Mouse (Mus musculus) intestine, embryonic 16.5 days (tissue): Measurements from ENCODE around the gene Nr4a1. TPM values are rescaled to one million over a fixed set of nuclear protein-coding genes. Genes with fewer than 3 reads are reported as not detected.
A peak's percentile ranks its signal among the peaks of the same experiment; 100 is the strongest.

Experiments
- ATAC-seq: fragments of 200-750 bp; cut with Nextera tagmentation; 2 replicates; pipeline ENCODE4 v1.8.0; 2017; ENCODE audit warnings: moderate TSS enrichment, moderate library complexity
- H3K27ac ChIP-seq: fragments of 300-500 bp; sonication (generic); 2 replicates; pipeline ENCODE4 v1.5.1; 2014; ENCODE audit warnings: mild to moderate bottlenecking, low read length
- H3K27me3 ChIP-seq: fragments of 300-500 bp; sonication (generic); replicated peaks from 2 replicates; pipeline ENCODE4 v1.6.1; 2014; ENCODE audit warnings: low read length, control low read depth, mixed read lengths; ENCODE audit not compliant: control insufficient read depth, insufficient read depth
- H3K36me3 ChIP-seq: fragments of 300-500 bp; sonication (generic); 2 replicates; pipeline ENCODE4 v1.6.1; 2014; ENCODE audit warnings: low read length, control low read depth; ENCODE audit not compliant: control insufficient read depth, insufficient read depth
- H3K4me1 ChIP-seq: fragments of 300-500 bp; sonication (generic); 2 replicates; pipeline ENCODE4 v1.6.1; 2014; ENCODE audit warnings: low read length, control low read depth, mixed read lengths; ENCODE audit not compliant: control insufficient read depth, insufficient read depth
- H3K4me2 ChIP-seq: fragments of 300-500 bp; sonication (generic); 2 replicates; pipeline ENCODE4 v1.6.1; 2014; ENCODE audit warnings: low read depth, low read length, control low read depth
- H3K4me3 ChIP-seq: fragments of 300-500 bp; sonication (generic); 2 replicates; pipeline ENCODE4 v1.5.1; 2014; ENCODE audit warnings: mild to moderate bottlenecking, low read length
- H3K9ac ChIP-seq: fragments of 300-500 bp; sonication (generic); 2 replicates; pipeline ENCODE4 v1.6.1; 2014; ENCODE audit warnings: low read depth, low read length
- H3K9me3 ChIP-seq: fragments of 300-500 bp; sonication (generic); 2 replicates; pipeline ENCODE4 v1.6.1; 2016; ENCODE audit warnings: low read length, control low read depth; ENCODE audit not compliant: control insufficient read depth
- WGBS: fragments of 180-500 bp; shearing (Covaris S2); extraction: QIAGEN DNeasy Blood & Tissue Kit; methylation state at CpG from one replicate; pipeline ENCODE4 v1.1.7; 2014; 5-methylcytosine and 5-hydroxymethylcytosine counted together
- polyA plus RNA-seq: library from polyadenylated mRNA; unstranded; fragments of >200 nt; fragmentation: Nextera tagmentation; extraction: Ambion mirVana; gene quantifications from 2 replicates; pipeline ENCODE4 v1.2.1, GENCODE M21; 2015

Gene Nr4a1
- polyA plus RNA-seq, 1 experiment from 2014 or later: 10.0 TPM

DNA sequence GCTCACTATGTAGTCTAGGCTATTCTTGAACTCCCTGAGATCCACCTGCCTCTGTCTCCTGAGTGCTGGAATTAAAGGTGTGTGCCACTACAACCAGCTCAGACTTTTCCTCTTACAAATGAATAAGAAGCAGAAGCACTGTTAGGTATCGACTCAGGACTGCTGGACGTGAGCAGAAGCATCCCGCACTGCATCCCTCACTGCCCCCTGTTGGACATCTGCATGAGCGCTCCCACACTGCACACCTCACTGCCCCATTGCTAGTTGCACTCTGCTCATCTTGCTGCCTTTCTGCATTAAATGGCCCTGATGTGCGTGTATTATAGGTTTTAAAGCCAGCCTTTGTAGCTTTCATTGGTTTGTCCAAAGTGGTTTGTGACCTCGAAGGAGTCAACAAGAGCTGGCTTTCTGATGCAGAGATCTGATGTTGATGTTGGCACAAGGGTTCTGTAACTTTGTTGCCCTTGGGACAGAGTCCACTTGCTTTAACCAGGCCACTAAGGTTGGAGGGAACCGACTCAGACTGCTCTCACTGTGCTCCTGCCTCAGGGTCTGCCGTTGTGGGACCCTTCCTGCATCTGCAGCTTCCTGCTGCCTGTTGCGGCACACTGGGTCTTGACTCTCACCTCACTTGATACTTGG, 32.2 kb downstream of the Nr4a1 start:
- Histone ChIP-seq H3K4me3 (no peak overlapping the region), H3K27me3 (no peaks in the 10 kb centered on the region), H3K27ac (no peak overlapping the region), H3K9me3 (no peaks in the 10 kb centered on the region), H3K9ac (no peak overlapping the region), H3K36me3 (peaks cover 16% of the 10 kb centered on the region), H3K4me1 (peaks cover 8% of the 10 kb centered on the region), H3K4me2 (no peak overlapping the region)
- WGBS: 64% methylated on average over 9 of the region's 9 CpGs
- ATAC-seq: no peak

DNA sequence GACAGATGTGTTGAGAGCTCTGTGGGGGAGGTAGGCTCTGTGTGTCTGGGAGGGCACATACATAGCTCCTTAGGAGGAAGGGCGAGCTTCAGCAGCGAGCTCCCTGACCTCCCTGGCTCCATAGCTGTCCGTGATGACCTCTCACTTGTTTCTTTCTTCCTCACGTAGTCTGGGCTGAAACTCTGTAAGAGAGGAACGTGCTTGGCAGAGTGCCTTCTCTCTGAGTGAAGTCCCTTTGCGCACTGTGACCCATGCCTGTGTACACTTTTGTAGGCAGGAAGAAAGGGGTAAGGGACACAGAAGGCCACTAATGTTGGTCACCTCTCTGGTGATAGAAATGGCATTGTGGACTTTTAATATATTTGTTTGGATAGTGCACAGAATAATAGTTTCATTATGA, 33.3 kb downstream of the Nr4a1 start:
- H3K27me3 ChIP-seq: no peaks in the 10 kb centered on the region
- H3K4me1 ChIP-seq: peaks cover 8% of the 10 kb centered on the region
- no peak overlapping the region for H3K27ac ChIP-seq
- no peak for ATAC-seq
- H3K9me3 ChIP-seq: no peaks in the 10 kb centered on the region
- no peak overlapping the region for H3K4me3 ChIP-seq
- WGBS: 81% methylated on average over 6 of the region's 6 CpGs
- H3K36me3 ChIP-seq: peaks cover 16% of the 10 kb centered on the region
- H3K9ac ChIP-seq: no peak overlapping the region
- no peak overlapping the region for H3K4me2 ChIP-seq

DNA sequence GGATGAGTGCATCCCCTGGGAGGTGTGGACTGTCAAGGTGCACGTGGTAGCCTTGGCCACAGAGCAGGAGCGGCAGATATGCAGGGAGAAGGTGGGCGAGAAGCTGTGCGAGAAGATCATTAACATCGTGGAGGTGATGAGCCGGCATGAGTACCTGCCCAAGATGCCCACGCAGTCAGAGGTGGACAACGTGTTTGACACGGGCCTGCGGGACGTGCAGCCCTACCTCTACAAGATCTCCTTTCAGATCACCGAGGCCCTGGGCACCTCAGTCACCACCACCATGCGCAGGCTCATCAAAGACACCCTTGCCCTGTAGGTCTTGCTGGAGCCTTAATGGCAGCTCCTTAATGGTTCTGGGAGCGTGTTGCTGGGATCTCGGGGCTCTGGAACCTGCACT, 36.3 kb downstream of the Nr4a1 start:
- no peaks in the 10 kb centered on the region for H3K27me3 ChIP-seq
- peaks cover 16% of the 10 kb centered on the region for H3K36me3 ChIP-seq
- H3K9ac ChIP-seq: no peak overlapping the region
- 92% methylated on average over 15 of the region's 15 CpGs for WGBS
- no peaks in the 10 kb centered on the region for H3K9me3 ChIP-seq
- no peak overlapping the region for H3K4me3 ChIP-seq
- H3K27ac ChIP-seq: no peak overlapping the region
- ATAC-seq: no peak
- H3K4me2 ChIP-seq: no peak overlapping the region
- peaks cover 7% of the 10 kb centered on the region; the same call in 1 of the 2 replicates for H3K4me1 ChIP-seq

DNA sequence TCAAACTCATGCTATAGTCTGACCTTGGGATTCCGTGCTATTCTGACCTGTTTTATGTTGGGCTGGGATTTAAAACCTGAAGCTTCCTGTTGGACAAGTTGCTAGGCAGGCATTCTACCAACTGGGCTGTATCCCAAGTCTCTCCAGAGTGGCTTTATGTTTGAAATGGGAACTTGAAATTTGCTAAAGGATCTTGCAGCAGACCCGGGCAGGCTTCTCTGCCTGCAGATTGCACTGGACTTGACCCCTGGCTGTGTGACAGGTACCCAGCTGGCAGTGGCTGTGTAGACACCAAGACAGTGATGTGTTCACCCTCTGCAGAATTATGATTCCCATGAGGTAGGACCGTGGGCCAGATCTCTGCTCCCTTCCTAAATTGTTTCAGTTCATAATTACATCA, 37.9 kb downstream of the Nr4a1 start:
- no peak overlapping the region for H3K27ac ChIP-seq
- peaks cover 14% of the 10 kb centered on the region for H3K36me3 ChIP-seq
- H3K4me3 ChIP-seq: no peak overlapping the region
- ATAC-seq: no peak
- no peaks in the 10 kb centered on the region for H3K9me3 ChIP-seq
- 79% methylated on average over 3 of the region's 3 CpGs for WGBS
- 0 out of 2 replicates have a peak, but pooled peaks cover 6% of the 10 kb centered on the region for H3K4me1 ChIP-seq
- H3K4me2 ChIP-seq: no peak overlapping the region
- H3K9ac ChIP-seq: no peak overlapping the region
- H3K27me3 ChIP-seq: no peaks in the 10 kb centered on the region

DNA sequence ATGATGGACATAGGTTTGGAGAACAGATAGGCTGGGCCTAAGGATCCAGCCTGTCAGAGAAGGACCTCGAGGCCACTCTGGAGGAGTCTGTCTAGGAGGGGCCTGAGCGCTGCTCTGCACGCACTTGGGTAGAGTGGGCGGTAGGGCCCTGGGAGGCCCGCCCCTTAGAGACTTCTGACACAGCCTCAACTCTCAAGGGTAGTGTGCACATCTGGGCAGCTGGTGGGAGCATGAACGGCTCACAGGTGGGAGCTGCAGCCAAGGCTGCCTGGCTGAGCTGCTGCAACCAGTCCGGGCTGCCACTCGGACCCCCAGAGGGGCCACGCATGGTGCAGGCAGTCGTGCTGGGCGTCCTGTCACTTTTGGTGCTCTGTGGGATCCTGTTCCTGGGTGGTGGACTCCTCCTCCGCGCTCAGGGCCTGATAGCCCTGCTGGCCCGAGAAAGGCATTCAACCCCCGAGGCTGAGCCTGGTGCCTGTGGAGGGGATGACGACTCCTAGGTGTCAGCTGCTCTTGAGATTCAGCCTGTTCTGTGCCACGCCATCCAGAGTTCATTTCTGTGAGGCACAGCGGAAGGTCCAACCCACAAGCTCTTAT, 39.1 kb downstream of the Nr4a1 start, which contains the start of gene 6030408B16Rik:
Gene 6030408B16Rik, plus strand, starts transcription at position 188 of the 597 bp plus-strand sequence.
- Histone ChIP-seq H3K27ac (peak within 1 kb of the TSS; percentile 15), H3K36me3 (peaks cover 10% of the 10 kb centered on the region; the same call in 1 of the 2 replicates), H3K9me3 (no peaks in the 10 kb centered on the region), H3K4me2 (no peak within 1 kb of the TSS), H3K4me3 (peak within 1 kb of the TSS; percentile 6; the same call in 1 of the 2 replicates), H3K4me1 (peaks cover 6% of the 10 kb centered on the region; the same call in 1 of the 2 replicates), H3K27me3 (no peaks in the 10 kb centered on the region), H3K9ac (peak within 1 kb of the TSS; percentile 52)
- 52% methylated on average over 18 of the region's 18 CpGs for WGBS
- ATAC-seq: 0 out of 2 replicates have a peak, but pooled peaks have one; percentile 19

DNA sequence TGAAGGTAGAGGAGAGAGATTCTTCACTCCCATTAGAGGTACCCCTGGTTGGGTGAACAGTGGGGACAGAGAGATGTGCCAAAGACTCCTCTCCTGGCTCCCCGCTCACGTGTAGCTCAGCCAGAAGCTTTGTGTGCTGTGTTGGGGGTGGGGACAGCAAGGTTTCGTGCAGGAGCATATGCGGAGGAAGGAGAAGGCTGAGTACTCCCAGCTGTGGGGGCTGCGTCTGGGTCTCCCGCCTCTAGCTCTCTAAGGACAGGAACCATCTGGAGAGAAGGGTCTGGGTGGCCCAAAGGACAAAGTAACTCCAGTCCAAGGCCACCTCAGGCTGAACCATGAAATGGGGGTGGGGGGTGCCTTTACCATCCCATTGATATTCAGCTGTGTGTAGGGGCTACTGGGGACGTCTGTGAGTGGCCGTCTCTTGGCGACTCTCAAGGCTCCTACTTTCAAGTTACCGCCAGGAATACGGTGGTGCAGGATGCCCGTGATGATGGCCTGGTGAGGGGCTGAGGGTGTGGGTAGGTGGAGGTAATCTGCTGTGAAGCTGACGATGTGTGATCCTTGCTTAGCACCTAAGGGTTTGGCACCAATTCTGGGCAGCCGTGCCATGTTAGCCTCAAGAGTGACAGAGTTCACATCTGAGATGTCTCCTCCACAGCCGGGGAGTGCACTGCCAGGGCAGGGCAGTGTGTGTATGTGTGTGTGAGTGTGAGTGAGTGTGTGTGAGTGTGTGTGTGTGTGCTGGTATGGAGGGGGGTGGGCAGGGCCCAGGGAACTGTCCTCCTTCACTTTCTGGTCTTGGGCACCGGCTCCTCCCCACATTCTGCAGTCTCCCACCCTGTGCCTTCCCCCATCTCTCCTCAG, 40.2 kb downstream of the Nr4a1 start:
- peak; percentile 60 for ATAC-seq
- Histone ChIP-seq H3K27ac (peak overlapping the region; percentile 51), H3K27me3 (no peaks in the 10 kb centered on the region), H3K4me2 (peak overlapping the region; percentile 0; the same call in 1 of the 2 replicates), H3K4me1 (peaks cover 6% of the 10 kb centered on the region; the same call in 1 of the 2 replicates), H3K4me3 (peak overlapping the region; percentile 9; the same call in 1 of the 2 replicates), H3K9ac (peak overlapping the region; percentile 52; the same call in 1 of the 2 replicates), H3K36me3 (peaks cover 6% of the 10 kb centered on the region; the same call in 1 of the 2 replicates), H3K9me3 (no peaks in the 10 kb centered on the region)
- 47% methylated on average over 16 of the region's 16 CpGs for WGBS

DNA sequence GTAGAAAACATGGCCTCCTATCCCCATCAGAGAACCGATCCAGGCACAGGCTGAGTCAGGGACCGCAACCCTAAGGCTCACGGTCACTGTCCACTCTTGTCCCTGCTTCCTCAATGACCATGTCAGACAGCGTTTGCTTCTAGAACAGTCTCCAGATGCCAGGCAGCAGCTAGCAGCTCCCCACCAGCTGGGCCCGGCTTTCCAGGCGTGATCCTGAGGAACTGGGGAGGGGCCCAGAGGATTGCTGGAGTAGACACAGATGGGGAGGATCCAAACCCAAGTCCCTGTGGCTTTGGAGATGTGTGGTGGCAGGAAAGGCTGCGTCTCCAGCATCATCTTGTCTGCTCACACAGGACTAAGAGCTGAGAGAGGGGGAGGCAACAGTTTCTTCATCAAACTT, 41.0 kb downstream of the Nr4a1 start:
- 0 out of 2 replicates have a peak overlapping the region, but pooled peaks have one; percentile 17 for H3K9ac ChIP-seq
- ATAC-seq: no peak
- H3K4me2 ChIP-seq: peak overlapping the region; percentile 0; the same call in 1 of the 2 replicates
- H3K4me1 ChIP-seq: peaks cover 13% of the 10 kb centered on the region; the same call in 1 of the 2 replicates
- H3K27ac ChIP-seq: peak overlapping the region; percentile 20
- H3K4me3 ChIP-seq: no peak overlapping the region
- H3K27me3 ChIP-seq: no peaks in the 10 kb centered on the region
- 66% methylated on average over 7 of the region's 7 CpGs for WGBS
- H3K36me3 ChIP-seq: peaks cover 6% of the 10 kb centered on the region; the same call in 1 of the 2 replicates
- H3K9me3 ChIP-seq: no peaks in the 10 kb centered on the region

DNA sequence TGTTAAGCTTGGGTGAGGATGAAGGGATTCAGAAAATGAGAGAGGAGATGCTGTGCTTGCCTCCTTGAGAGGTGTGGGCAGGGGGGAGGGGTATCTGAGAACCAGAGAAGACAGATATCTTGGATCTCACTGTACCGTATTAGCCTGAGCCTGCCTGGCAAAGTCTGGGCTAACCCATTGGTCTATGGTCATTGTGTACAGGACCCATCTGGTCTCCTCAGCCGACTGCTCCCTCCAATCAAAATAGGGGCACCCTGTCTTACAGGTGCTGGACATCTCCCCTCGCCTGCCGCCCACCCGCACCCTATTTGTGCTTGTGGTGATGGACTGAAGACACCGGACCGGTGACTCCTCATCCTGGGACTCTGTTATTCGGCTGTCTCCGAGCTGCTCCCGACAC, 41.5 kb downstream of the Nr4a1 start:
- Histone ChIP-seq H3K9ac (no peak overlapping the region), H3K4me3 (no peak overlapping the region), H3K27ac (peak overlapping the region; percentile 20; the same call in 1 of the 2 replicates), H3K9me3 (no peaks in the 10 kb centered on the region), H3K4me1 (peaks cover 13% of the 10 kb centered on the region; the same call in 1 of the 2 replicates), H3K36me3 (peaks cover 3% of the 10 kb centered on the region; the same call in 1 of the 2 replicates), H3K27me3 (no peaks in the 10 kb centered on the region), H3K4me2 (no peak overlapping the region)
- 91% methylated on average over 10 of the region's 10 CpGs for WGBS
- no peak for ATAC-seq

DNA sequence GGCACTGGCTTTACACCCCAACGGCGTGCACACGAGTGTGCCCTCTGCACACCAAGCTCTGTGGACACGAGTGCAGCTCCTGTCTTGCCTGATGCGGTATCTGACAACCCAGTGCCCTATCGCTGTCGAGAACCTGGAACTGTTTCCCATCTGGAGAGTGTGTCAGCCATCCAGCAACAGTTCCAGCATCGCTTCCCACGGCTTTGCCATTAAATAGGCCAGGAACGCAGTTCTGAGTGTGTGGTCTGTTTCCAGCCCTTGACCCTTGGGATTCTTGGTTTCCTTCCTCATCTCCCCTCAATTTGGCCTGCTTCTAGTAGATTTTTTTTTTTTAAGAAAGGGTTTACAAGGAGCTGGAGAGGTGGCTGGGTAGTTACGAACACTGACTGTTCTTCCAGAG, 42.0 kb downstream of the Nr4a1 start:
- H3K27ac ChIP-seq: no peak overlapping the region
- H3K36me3 ChIP-seq: no peaks in the 10 kb centered on the region
- H3K4me2 ChIP-seq: no peak overlapping the region
- no peak overlapping the region for H3K4me3 ChIP-seq
- H3K9me3 ChIP-seq: no peaks in the 10 kb centered on the region
- ATAC-seq: no peak
- peaks cover 13% of the 10 kb centered on the region; the same call in 1 of the 2 replicates for H3K4me1 ChIP-seq
- WGBS: 71% methylated on average over 11 of the region's 11 CpGs
- H3K9ac ChIP-seq: no peak overlapping the region
- H3K27me3 ChIP-seq: no peaks in the 10 kb centered on the region
